Mouse (Mus musculus) liver, embryonic 14.5 days (tissue): ENCODE data around the gene Gimap4. TPM values are rescaled to one million over a fixed set of nuclear protein-coding genes. Genes with fewer than 3 reads are reported as not detected.

Source experiments
- ATAC-seq: fragments of 200-750 bp; cut with Nextera tagmentation; 2 replicates; pipeline ENCODE4 v1.8.0; 2017; ENCODE audit warnings: moderate number of reproducible peaks, mild to moderate bottlenecking, moderate library complexity; ENCODE audit not compliant: insufficient read depth
- DNase-seq, 3 experiments: peaks; one replicate each; pipeline ENCODE4 v3.0.0-alpha.2; 2012 to 2013; ENCODE audit warnings: low read depth in 3 of 3, low spot score in 3 of 3
- H3K27ac ChIP-seq: fragments of 300-500 bp; sonication (generic); 2 replicates; pipeline ENCODE4 v1.5.1; 2014; ENCODE audit warnings: moderate library complexity, mild to moderate bottlenecking, control low read depth, inconsistent platforms
- H3K27me3 ChIP-seq: fragments of 300-500 bp; sonication (generic); 2 replicates; pipeline ENCODE4 v1.6.1; 2014; ENCODE audit warnings: mild to moderate bottlenecking, low read length, moderate library complexity; ENCODE audit not compliant: control insufficient read depth, insufficient read depth
- H3K36me3 ChIP-seq: fragments of 300-500 bp; sonication (generic); replicated peaks from 2 replicates; pipeline ENCODE4 v1.6.1; 2014; ENCODE audit warnings: low read depth; ENCODE audit not compliant: control insufficient read depth, insufficient read depth
- H3K4me1 ChIP-seq, 2 experiments: fragments of 200-500 bp in 1 of 2; fragments of 300-500 bp in 1 of 2; sonication (generic) in 1 of 2; replicated peaks; 2 replicates each; pipeline ENCODE4 v1.6.1; 2012 to 2014; ENCODE audit warnings: antibody characterized with exemption in 1 of 2, inconsistent platforms in 1 of 2, low read length in 1 of 2; ENCODE audit not compliant: control insufficient read depth in 2 of 2, insufficient read depth in 2 of 2
- H3K4me2 ChIP-seq: fragments of 300-500 bp; sonication (generic); 2 replicates; pipeline ENCODE4 v1.6.1; 2014; ENCODE audit warnings: low read depth, mild to moderate bottlenecking, control low read depth, moderate library complexity
- H3K4me3 ChIP-seq, 2 experiments: fragments of 200-500 bp in 1 of 2; fragments of 300-500 bp in 1 of 2; sonication (generic) in 1 of 2; 2 replicates each; pipeline ENCODE4 v1.5.1; 2012 to 2014; ENCODE audit warnings: low read depth in 2 of 2, low read length in 2 of 2, mild to moderate bottlenecking in 2 of 2, control low read depth in 1 of 2, inconsistent platforms in 1 of 2, moderate library complexity in 1 of 2; ENCODE audit not compliant: insufficient read depth in 1 of 2
- H3K9ac ChIP-seq: fragments of 300-500 bp; sonication (generic); replicated peaks from 2 replicates; pipeline ENCODE4 v1.6.1; 2014; ENCODE audit warnings: mild to moderate bottlenecking, control low read depth, moderate library complexity
- H3K9me3 ChIP-seq: fragments of 300-500 bp; sonication (generic); 2 replicates; pipeline ENCODE4 v1.6.1; 2016; ENCODE audit warnings: low read length, mixed read lengths; ENCODE audit not compliant: control insufficient read depth
- CTCF ChIP-seq: IDR thresholded peaks from 2 replicates; pipeline ENCODE4 v1.5.1; 2016; ENCODE audit warnings: antibody characterized with exemption, low read depth, control low read depth
- EP300 ChIP-seq: IDR thresholded peaks from 2 replicates; pipeline ENCODE4 v1.6.1; 2016; ENCODE audit warnings: antibody characterized with exemption, low read depth
- WGBS: fragments of 180-500 bp; shearing (Covaris S2); extraction: QIAGEN DNeasy Blood & Tissue Kit; methylation state at CpG from one replicate; pipeline ENCODE4 v1.1.7; 2014; ENCODE audit not compliant: insufficient replicate concordance; 5-methylcytosine and 5-hydroxymethylcytosine counted together
- polyA plus RNA-seq, 2 experiments: library from polyadenylated mRNA; depleted of rRNA in 1 of 2; stranded (reverse) in 1 of 2; unstranded in 1 of 2; fragments of >200 nt; fragmentation: Nextera tagmentation in 1 of 2; extraction: Ambion mirVana in 1 of 2; gene quantifications; 2 replicates each; pipeline versions ENCODE4 v1.2.1 to v1.2.3; 2012 to 2014

The Gimap4 gene
- polyA plus RNA-seq, 2 experiments: 6.2 to 8.3 TPM

DNA sequence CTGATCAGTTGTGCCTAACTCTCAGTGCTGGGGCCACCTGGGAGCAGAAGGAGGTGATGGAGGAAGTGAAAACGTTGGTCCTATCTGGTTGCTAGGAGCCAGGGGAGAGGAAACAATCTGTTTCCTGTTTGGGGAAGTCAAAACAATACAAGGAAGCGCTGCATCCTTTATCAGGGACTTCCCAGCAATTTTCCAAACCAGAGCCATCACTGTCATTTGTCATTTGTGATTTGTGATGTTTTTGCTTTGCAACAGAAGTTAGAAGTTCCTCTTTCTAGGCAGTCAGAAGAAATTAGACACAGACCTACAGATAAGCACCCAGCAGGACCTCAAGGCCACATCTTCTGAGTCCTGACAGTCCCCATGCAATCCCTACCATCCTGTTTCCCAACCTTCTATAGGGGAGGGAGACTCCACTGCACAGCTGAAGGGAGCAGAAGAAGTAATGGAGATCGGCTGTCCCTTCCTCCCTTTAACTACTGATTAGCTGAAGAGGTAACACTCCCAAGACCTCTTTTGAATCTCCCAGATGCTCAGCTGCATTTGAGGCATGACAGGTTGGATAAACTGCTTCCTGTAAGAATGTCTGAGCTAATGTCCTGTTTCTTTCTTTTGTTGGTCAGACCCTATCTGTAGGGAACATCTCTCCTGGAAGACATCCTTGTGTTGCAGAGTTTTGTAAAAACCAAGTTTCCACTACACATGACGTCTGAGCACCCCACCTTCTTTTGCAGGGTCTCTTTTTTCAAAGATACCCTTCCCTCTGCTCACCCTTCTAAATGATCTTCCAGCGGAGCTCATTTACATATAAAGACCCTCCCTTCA is 16.1 kb downstream of the Gimap4 start:
- ATAC-seq (peak; percentile 55; the same call in 1 of the 2 replicates), DNase-seq (no peak)
- Histone ChIP-seq H3K4me1 (no peaks in the 10 kb centered on the region; a peak in 1 of 4 replicates), H3K4me2 (no peak overlapping the region), H3K9ac (no peak overlapping the region), H3K27me3 (no peaks in the 10 kb centered on the region), H3K36me3 (no peaks in the 10 kb centered on the region), H3K9me3 (no peaks in the 10 kb centered on the region), H3K4me3 (no peak overlapping the region), H3K27ac (no peak overlapping the region)
- TF ChIP-seq EP300: no peak
- TF ChIP-seq CTCF: no peak
- 12% methylated on average over 5 of the region's 5 CpGs for WGBS

DNA sequence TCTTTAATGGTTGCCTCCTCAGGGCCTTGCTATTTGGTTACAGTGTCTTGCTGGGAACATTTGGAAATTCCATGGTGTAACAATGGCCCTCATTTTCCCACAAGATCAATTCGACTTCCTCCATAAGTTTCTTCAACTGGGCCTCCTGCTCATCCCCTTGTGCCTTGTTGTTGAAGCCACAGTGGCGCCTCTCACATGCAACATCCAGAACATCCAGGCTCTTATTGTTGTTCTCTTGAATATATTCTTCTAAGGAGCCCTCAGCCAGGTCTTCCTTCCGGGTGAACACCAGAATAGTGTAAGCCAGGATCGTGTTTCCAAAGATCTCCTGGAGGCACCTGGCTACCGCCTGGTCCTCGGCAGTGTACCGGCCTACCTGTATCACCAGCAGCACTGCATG is 17.8 kb downstream of the Gimap4 start:
- Histone ChIP-seq H3K4me1 (no peaks in the 10 kb centered on the region; a peak in 1 of 4 replicates), H3K27ac (no peak overlapping the region), H3K4me3 (no peak overlapping the region), H3K4me2 (no peak overlapping the region), H3K36me3 (no peaks in the 10 kb centered on the region), H3K27me3 (no peaks in the 10 kb centered on the region), H3K9ac (no peak overlapping the region), H3K9me3 (no peaks in the 10 kb centered on the region)
- DNase-seq (no peak), ATAC-seq (no peak)
- TF ChIP-seq EP300 (no peak), CTCF (no peak)
- WGBS: 67% methylated on average over 7 of the region's 7 CpGs

DNA sequence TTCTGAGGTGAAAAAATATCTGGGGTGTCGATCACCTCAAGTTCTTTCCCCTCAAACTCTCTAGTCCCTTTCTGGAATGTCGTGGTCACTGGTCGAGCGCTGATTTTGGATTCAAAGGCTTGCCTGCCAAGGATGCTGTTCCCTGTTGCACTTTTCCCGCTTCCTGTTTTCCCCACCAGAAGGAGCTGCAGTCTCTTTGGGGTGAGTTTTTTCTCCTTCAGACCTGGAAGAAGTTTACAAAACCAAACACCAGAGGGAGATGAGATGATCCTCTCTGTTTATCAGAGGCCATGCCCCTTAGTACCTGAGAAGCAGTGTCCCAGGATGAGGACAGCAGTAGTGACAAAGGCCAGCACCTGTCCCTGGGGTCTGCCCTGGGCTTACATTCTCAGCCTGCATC is 18.3 kb downstream of the Gimap4 start:
- H3K27me3 ChIP-seq: no peaks in the 10 kb centered on the region
- DNase-seq: no peak
- H3K27ac ChIP-seq: no peak overlapping the region
- TF ChIP-seq EP300 (no peak), CTCF (no peak)
- H3K9ac ChIP-seq: no peak overlapping the region
- no peak overlapping the region for H3K4me3 ChIP-seq
- 69% methylated on average over 5 of the region's 5 CpGs for WGBS
- H3K36me3 ChIP-seq: no peaks in the 10 kb centered on the region
- no peaks in the 10 kb centered on the region; a peak in 1 of 4 replicates for H3K4me1 ChIP-seq
- ATAC-seq: no peak
- no peaks in the 10 kb centered on the region for H3K9me3 ChIP-seq
- no peak overlapping the region for H3K4me2 ChIP-seq

DNA sequence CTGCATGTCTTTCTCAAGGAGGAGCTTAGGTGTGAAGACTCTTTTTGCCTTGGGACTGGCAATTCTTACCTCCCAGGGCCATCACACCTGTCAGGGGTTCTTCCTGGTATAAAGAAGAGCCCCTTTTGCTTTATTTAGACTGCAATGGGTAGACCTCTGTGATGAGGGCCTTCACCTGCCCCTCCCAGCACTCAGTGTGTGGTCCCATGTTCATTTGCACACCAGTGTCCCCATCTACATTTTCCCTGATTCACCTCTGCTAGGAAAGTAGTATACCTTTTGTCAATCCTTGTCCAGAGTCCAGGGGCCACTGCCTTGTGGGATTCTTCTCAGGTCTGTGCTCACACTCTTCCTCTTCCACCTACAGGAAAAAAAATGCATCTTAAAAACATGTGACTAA is 19.8 kb downstream of the Gimap4 start:
- DNase-seq (no peak), ATAC-seq (no peak)
- Histone ChIP-seq H3K27me3 (no peaks in the 10 kb centered on the region), H3K27ac (no peak overlapping the region), H3K4me2 (no peak overlapping the region), H3K9me3 (no peaks in the 10 kb centered on the region), H3K4me3 (no peak overlapping the region), H3K4me1 (peaks cover 0 to 2% of the 10 kb centered on the region in 2 experiments; a peak in 1 of 4 replicates), H3K36me3 (no peaks in the 10 kb centered on the region), H3K9ac (no peak overlapping the region)
- TF ChIP-seq CTCF (no peak), EP300 (no peak)

DNA sequence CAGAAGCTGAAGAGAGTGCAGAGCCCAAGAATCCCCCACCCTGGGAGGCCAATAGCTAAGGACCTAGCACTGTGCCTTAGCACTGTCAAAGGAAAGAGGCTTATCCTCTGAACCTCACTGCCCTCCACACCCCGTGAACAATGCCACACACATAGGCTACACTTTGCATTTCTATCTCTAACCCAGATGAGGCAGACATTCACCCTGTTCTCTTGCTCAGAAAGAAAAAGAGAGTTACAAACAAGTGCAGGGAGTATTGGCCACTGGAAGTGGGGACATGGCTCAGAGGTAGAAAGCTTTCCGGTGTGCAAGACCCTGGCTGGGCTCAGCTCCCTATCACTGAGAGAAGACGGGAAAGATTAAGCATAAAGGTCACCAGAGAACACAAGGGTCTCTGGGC is 21.8 kb downstream of the Gimap4 start:
- 33% methylated on average over 3 of the region's 3 CpGs for WGBS
- H3K4me2 ChIP-seq: no peak overlapping the region
- H3K36me3 ChIP-seq: no peaks in the 10 kb centered on the region
- DNase-seq (no peak), ATAC-seq (no peak)
- H3K27ac ChIP-seq: no peak overlapping the region
- peaks cover 0 to 2% of the 10 kb centered on the region in 2 experiments; a peak in 1 of 4 replicates for H3K4me1 ChIP-seq
- TF ChIP-seq CTCF: no peak
- TF ChIP-seq EP300: no peak
- no peaks in the 10 kb centered on the region for H3K9me3 ChIP-seq
- no peaks in the 10 kb centered on the region for H3K27me3 ChIP-seq
- no peak overlapping the region for H3K9ac ChIP-seq
- no peak overlapping the region; a peak in 1 of 4 replicates for H3K4me3 ChIP-seq
